Mouse (Mus musculus) kidney, adult 11 months (tissue): ENCODE measurements around the gene Spout1.
A peak's percentile ranks its signal among the peaks of the same experiment; 100 is the strongest.
"Not testable (repeated sequence)": the region's sequence is repeated elsewhere in the genome, so short reads cannot be mapped to it uniquely, and the experiment has no call there.

ENCODE experiments used
- DNase-seq: peaks from one replicate; pipeline ENCODE4 v3.0.0; 2022

The Spout1 gene

GRCm38 (mm10) chr2:30177700-30178675 lies at the start of gene Spout1:
Spout1 (minus strand) TSS chr2:30178459.
- peak; percentile 94 for DNase-seq

- DNase-seq = no peak
Observed at GRCm38 (mm10) chr2:30216293-30216692, 38.0 kb upstream of the Spout1 start.

GRCm38 (mm10) chr2:30215493-30215892 lies 37.2 kb upstream of the Spout1 start:
- no peak for DNase-seq

GRCm38 (mm10) chr2:30214745-30215144 lies 36.5 kb upstream of the Spout1 start:
- DNase-seq = no peak

- DNase-seq = no peak
Observed at GRCm38 (mm10) chr2:30212951-30213350, 34.7 kb upstream of the Spout1 start.

GRCm38 (mm10) chr2:30212169-30212545 lies 33.9 kb upstream of the Spout1 start:
- DNase-seq = no peak

- no peak for DNase-seq
Observed at GRCm38 (mm10) chr2:30211408-30212168, 33.3 kb upstream of the Spout1 start.

GRCm38 (mm10) chr2:30207886-30208285 lies 29.6 kb upstream of the Spout1 start:
- DNase-seq = no peak

GRCm38 (mm10) chr2:30207401-30207800 lies 29.1 kb upstream of the Spout1 start:
- no peak for DNase-seq

- peak; percentile 94 for DNase-seq
Observed at GRCm38 (mm10) chr2:30205629-30206357, 27.5 kb upstream of the Spout1 start, which contains the start of gene Kyat1. Kyat1 (minus strand) TSS chr2:30205847.

GRCm38 (mm10) chr2:30205255-30205628 lies 27.0 kb upstream of the Spout1 start:
- peak; percentile 71 for DNase-seq

- DNase-seq = peak; percentile 37
Observed at GRCm38 (mm10) chr2:30203439-30203838, 25.2 kb upstream of the Spout1 start.

- peak; percentile 44 for DNase-seq
Observed at GRCm38 (mm10) chr2:30200388-30200925, 22.2 kb upstream of the Spout1 start.

- DNase-seq = no peak
Observed at GRCm38 (mm10) chr2:30199984-30200383, 21.7 kb upstream of the Spout1 start.

- peak; percentile 69 for DNase-seq
Observed at GRCm38 (mm10) chr2:30198021-30198420, 19.8 kb upstream of the Spout1 start.

- no peak for DNase-seq
Observed at GRCm38 (mm10) chr2:30194656-30195055, 16.4 kb upstream of the Spout1 start.

- peak; percentile 72 for DNase-seq
Observed at GRCm38 (mm10) chr2:30191790-30192580, 13.7 kb upstream of the Spout1 start.

- DNase-seq = no peak
Observed at GRCm38 (mm10) chr2:30185681-30186080, 7.4 kb upstream of the Spout1 start.

- DNase-seq = no peak
Observed at GRCm38 (mm10) chr2:30185276-30185675, 7.0 kb upstream of the Spout1 start.

- DNase-seq = peak; percentile 66
Observed at GRCm38 (mm10) chr2:30183721-30184120, 5.5 kb upstream of the Spout1 start.

- no peak for DNase-seq
Observed at GRCm38 (mm10) chr2:30182424-30182823, 4.2 kb upstream of the Spout1 start.

GRCm38 (mm10) chr2:30178711-30179110 lies 452 bp upstream of the Spout1 start:
- not testable (repeated sequence) for DNase-seq
